Mouse (Mus musculus): Measurements from ENCODE around the gene Hcn1. TPM values are rescaled to one million over a fixed set of nuclear protein-coding genes. Genes with fewer than 3 reads are reported as not detected.
A peak's percentile ranks its signal among the peaks of the same experiment; 100 is the strongest.

Hcn1 gene
- total and polyA plus RNA-seq, 2 experiments from 2014 or later: 0.07 to 0.08 TPM

DNA sequence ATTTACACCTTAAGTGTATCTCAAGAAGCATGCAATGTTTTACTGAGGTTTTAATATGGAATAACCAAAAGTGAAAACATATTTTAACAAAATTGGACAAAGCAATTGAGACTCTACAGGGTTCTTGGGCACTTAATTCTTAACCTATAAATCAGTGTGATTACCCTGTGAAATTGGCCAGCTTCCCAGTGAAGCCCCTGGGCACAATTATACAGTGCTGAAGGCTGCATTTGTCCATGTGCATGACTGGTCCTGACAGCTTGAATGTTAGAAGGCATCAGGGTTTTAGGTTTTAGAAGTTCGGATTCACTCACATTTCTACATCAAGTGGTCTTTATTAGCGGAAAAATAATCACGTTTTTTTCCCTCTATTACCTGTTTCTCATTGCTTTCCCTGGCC is 103.9 kb downstream of the Hcn1 start:
- H3K27me3 ChIP-seq (ENCODE audit: control insufficient read depth, insufficient read depth, low read length): no peaks in the 10 kb centered on the region
- no peak overlapping the region for H3K4me2 ChIP-seq (ENCODE audit: low read depth, low read length)
- no peak for ATAC-seq (ENCODE audit: insufficient read depth, low read depth)
- H3K27ac ChIP-seq (ENCODE audit: low read depth): peak overlapping the region; percentile 80; the same call in 1 of the 2 replicates
- no peaks in the 10 kb centered on the region for H3K9me3 ChIP-seq (replicated peaks; ENCODE audit: control insufficient read depth, low read length)
- no peaks in the 10 kb centered on the region for H3K36me3 ChIP-seq (replicated peaks; ENCODE audit: control insufficient read depth, insufficient read depth, low read length)
- H3K4me3 ChIP-seq (ENCODE audit: low read depth, low read length): no peak overlapping the region
- TF ChIP-seq EP300 (IDR thresholded peaks at IDR 0.05; ENCODE audit: low read depth): no peak
- no peak for TF ChIP-seq CTCF (IDR thresholded peaks at IDR 0.05; ENCODE audit: low read depth)
- H3K4me1 ChIP-seq (ENCODE audit: control insufficient read depth, insufficient read depth): peaks cover 13% of the 10 kb centered on the region
- WGBS: 75% methylated on average over 3 of the region's 3 CpGs
- no peak for DNase-seq (ENCODE audit: low spot score)
- no peak overlapping the region for H3K9ac ChIP-seq (replicated peaks; ENCODE audit: low read depth, low read length)

GRCm38 (mm10) chr13:117706496-117706895 is 104.4 kb downstream of the Hcn1 start:
- 49% methylated on average over 2 of the region's 2 CpGs for WGBS
- Histone ChIP-seq H3K4me3 (ENCODE audit: low read depth, low read length) (no peak overlapping the region), H3K9me3 (replicated peaks; ENCODE audit: control insufficient read depth, low read length) (no peaks in the 10 kb centered on the region), H3K27ac (ENCODE audit: low read depth) (peak overlapping the region; percentile 80), H3K4me1 (ENCODE audit: control insufficient read depth, insufficient read depth) (peaks cover 13% of the 10 kb centered on the region), H3K36me3 (replicated peaks; ENCODE audit: control insufficient read depth, insufficient read depth, low read length) (no peaks in the 10 kb centered on the region), H3K4me2 (ENCODE audit: low read depth, low read length) (peak overlapping the region; percentile 40; the same call in 1 of the 2 replicates), H3K27me3 (ENCODE audit: control insufficient read depth, insufficient read depth, low read length) (no peaks in the 10 kb centered on the region), H3K9ac (replicated peaks; ENCODE audit: low read depth, low read length) (no peak overlapping the region)
- ATAC-seq (ENCODE audit: insufficient read depth, low read depth) (no peak), DNase-seq (ENCODE audit: low spot score) (no peak)
- no peak for TF ChIP-seq EP300 (IDR thresholded peaks at IDR 0.05; ENCODE audit: low read depth)
- TF ChIP-seq CTCF (IDR thresholded peaks at IDR 0.05; ENCODE audit: low read depth): no peak

DNA sequence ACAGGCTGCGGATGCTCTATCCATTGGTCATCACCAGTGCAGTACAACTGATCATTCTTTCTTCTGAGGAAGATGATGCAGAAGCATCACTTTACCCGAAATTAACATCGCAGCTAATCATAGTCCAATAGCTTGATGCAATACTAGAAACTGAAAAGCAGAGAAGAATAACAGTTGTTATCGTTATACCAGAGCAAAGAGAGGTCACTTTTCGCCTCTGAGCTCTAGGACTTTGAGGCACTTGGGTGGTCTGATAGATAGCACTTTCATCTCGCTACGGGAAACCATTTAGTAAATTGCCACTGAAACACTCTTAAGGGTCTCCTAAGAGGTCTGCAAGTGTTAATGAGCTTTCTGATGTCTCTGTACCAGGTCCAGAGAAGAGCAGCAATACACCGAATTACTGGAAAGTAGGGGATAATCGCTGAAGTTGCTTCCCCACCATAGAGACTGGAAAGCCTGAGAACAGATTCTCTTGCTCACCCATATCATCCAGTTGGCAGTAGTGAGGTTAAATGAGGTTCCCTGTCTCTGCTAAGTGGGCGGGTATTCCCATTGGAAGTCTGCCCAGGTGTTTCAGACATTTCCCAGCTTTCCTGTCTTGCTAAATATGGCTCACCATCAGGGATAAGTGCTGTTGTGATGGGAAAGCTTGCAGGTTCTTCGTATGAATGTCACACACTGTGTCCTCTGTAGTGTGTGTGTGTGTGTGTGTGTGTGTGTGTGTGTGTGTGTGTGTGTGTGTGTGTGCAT is 105.0 kb downstream of the Hcn1 start:
- WGBS: 40% methylated on average over 11 of the region's 11 CpGs
- Histone ChIP-seq H3K36me3 (replicated peaks; ENCODE audit: control insufficient read depth, insufficient read depth, low read length) (no peaks in the 10 kb centered on the region), H3K9me3 (replicated peaks; ENCODE audit: control insufficient read depth, low read length) (no peaks in the 10 kb centered on the region), H3K4me2 (ENCODE audit: low read depth, low read length) (peak overlapping the region; percentile 40), H3K27ac (ENCODE audit: low read depth) (peak overlapping the region; percentile 80), H3K27me3 (ENCODE audit: control insufficient read depth, insufficient read depth, low read length) (no peaks in the 10 kb centered on the region), H3K4me1 (ENCODE audit: control insufficient read depth, insufficient read depth) (peaks cover 13% of the 10 kb centered on the region), H3K4me3 (ENCODE audit: low read depth, low read length) (0 out of 2 replicates have a peak overlapping the region, but pooled peaks have one; percentile 2), H3K9ac (replicated peaks; ENCODE audit: low read depth, low read length) (no peak overlapping the region)
- peak; percentile 95 for ATAC-seq (ENCODE audit: insufficient read depth, low read depth)
- DNase-seq (ENCODE audit: low spot score): peak; percentile 91
- TF ChIP-seq CTCF (IDR thresholded peaks at IDR 0.05; ENCODE audit: low read depth) (no peak), EP300 (IDR thresholded peaks at IDR 0.05; ENCODE audit: low read depth) (peak; percentile 99)

DNA sequence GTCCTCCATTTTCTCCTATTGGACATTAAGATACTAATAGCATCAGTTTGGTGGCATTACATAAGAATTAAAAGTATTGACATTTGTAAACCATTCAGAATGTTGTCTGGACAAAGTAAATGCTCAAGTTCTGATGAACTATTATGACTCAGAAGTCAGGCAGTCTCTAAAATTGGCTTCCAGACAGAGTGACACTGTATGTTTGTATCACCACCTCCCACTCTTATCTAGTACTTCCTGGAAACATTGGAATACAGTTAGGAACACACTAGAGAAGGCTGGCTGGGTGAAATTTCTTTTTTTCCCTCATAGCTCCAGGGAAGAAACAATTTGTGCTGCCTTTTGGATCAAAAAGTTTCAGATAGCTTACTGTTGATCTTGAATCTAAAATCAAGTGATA is 108.7 kb downstream of the Hcn1 start:
- Histone ChIP-seq H3K9me3 (replicated peaks; ENCODE audit: control insufficient read depth, low read length) (no peaks in the 10 kb centered on the region), H3K4me1 (ENCODE audit: control insufficient read depth, insufficient read depth) (peaks cover 13% of the 10 kb centered on the region), H3K27ac (ENCODE audit: low read depth) (peak overlapping the region; percentile 53), H3K9ac (replicated peaks; ENCODE audit: low read depth, low read length) (no peak overlapping the region), H3K4me2 (ENCODE audit: low read depth, low read length) (no peak overlapping the region), H3K27me3 (ENCODE audit: control insufficient read depth, insufficient read depth, low read length) (no peaks in the 10 kb centered on the region), H3K4me3 (ENCODE audit: low read depth, low read length) (no peak overlapping the region), H3K36me3 (replicated peaks; ENCODE audit: control insufficient read depth, insufficient read depth, low read length) (no peaks in the 10 kb centered on the region)
- peak; percentile 72 for DNase-seq (ENCODE audit: low spot score)
- peak; percentile 59; the same call in 1 of the 2 replicates for TF ChIP-seq EP300 (IDR thresholded peaks at IDR 0.05; ENCODE audit: low read depth)
- TF ChIP-seq CTCF (IDR thresholded peaks at IDR 0.05; ENCODE audit: low read depth): no peak
- peak; percentile 73 for ATAC-seq (ENCODE audit: insufficient read depth, low read depth)

- Histone ChIP-seq H3K4me1 (ENCODE audit: control insufficient read depth, insufficient read depth) (0 out of 2 replicates have a peak, but pooled peaks cover 3% of the 10 kb centered on the region), H3K9ac (replicated peaks; ENCODE audit: low read depth, low read length) (no peak overlapping the region), H3K9me3 (replicated peaks; ENCODE audit: control insufficient read depth, low read length) (no peaks in the 10 kb centered on the region), H3K4me3 (ENCODE audit: low read depth, low read length) (no peak overlapping the region), H3K27me3 (ENCODE audit: control insufficient read depth, insufficient read depth, low read length) (no peaks in the 10 kb centered on the region), H3K27ac (ENCODE audit: low read depth) (no peak overlapping the region), H3K4me2 (ENCODE audit: low read depth, low read length) (no peak overlapping the region), H3K36me3 (replicated peaks; ENCODE audit: control insufficient read depth, insufficient read depth, low read length) (no peaks in the 10 kb centered on the region)
- DNase-seq (ENCODE audit: low spot score) (no peak), ATAC-seq (ENCODE audit: insufficient read depth, low read depth) (no peak)
- no peak for TF ChIP-seq CTCF (IDR thresholded peaks at IDR 0.05; ENCODE audit: low read depth)
- no peak for TF ChIP-seq EP300 (IDR thresholded peaks at IDR 0.05; ENCODE audit: low read depth)
- WGBS: 67% methylated on average over 4 of the region's 4 CpGs
Observed at GRCm38 (mm10) chr13:117722090-117722489, 120.0 kb downstream of the Hcn1 start.

Measured in heart, postnatal 0 days (tissue).